Mouse (Mus musculus): ENCODE data around the gene Gramd2.
"Not testable (repeated sequence)": the region's sequence is repeated elsewhere in the genome, so short reads cannot be mapped to it uniquely, and the experiment has no call there.

The Gramd2 gene

DNA sequence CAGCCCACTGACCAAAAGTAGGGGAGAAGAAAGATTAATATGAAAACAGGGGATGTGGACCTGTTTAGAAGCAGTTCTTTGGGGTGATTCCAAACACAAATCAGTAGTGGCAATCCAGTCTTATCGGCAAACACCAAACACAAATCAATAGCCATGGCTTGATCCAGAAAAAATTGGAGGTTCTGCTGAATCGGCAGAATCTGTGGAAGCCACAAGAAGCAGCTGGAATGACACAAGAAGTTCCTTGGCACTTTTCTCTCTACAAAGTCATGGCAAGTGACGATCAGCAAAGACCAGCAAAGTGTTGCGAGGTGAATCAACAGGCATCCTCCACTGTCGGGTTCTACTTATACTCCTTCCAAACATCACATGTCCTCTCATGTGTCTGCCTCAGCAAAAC, 41.2 kb downstream of the Gramd2 start:
- DNase-seq (ENCODE audit: low spot score), result no peak

- DNase-seq (ENCODE audit: low spot score), result peak; percentile 69
Observed at GRCm38 (mm10) chr9:59723096-59723657, 43.2 kb downstream of the Gramd2 start.

DNA sequence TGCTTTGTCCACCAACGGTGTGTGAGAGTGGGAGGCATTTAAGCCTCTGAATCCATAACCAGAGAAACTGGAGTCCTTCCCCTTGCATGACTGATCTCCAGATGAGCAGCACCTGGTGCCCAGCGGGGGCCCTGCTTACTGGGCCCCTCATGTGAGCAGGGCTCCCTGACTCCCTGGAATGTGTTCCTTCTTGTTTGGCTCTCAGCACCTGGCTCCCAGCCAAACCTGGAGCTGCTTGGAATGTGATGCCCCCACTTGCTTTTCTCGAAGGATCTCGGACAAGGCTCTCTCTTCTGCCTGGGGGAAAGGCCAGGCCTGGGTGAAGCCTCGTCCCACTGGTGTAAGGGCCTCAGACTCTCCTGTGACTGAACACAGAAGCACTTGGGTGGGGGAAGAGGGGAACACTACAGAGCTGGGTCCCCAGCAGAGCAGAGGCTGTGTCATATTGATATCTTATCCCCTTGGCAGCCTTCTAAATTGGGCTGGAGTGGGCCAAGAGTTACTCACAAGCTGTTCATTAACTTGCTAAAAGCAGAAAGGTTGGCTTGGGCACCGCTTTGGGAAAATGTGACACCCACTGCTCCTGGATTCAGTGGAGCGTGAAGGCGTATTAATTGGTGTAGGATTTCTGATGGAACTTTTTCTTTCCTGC, 44.0 kb downstream of the Gramd2 start:
- no peak for DNase-seq (ENCODE audit: low spot score)

- DNase-seq (ENCODE audit: low spot score), result no peak
Observed at GRCm38 (mm10) chr9:59725515-59725914, 45.6 kb downstream of the Gramd2 start.

GRCm38 (mm10) chr9:59727569-59728286, 47.8 kb downstream of the Gramd2 start:
- DNase-seq (ENCODE audit: low spot score), result no peak

DNA sequence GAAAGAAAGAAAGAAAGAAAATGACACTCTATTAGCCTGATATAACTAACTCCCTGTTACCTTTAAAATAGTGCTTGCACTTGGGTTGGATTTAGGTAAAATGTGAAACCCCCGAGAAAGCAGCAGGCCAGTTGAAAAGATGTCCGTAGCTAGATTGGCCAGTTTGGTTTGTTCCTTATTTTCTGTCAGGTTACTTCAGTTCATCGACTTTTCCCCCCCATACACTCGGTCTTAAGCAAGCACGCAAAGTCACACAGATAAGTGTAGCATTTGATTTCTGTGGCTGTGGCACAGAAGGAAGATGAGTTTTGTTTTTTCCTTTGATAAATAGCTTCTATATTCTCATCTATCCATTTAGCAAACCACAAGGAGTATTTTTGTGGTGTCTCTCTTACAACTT, 51.2 kb downstream of the Gramd2 start:
- no peak for DNase-seq (ENCODE audit: low spot score)

- DNase-seq (ENCODE audit: low spot score), result no peak
Observed at GRCm38 (mm10) chr9:59733075-59733474, 53.1 kb downstream of the Gramd2 start.

- DNase-seq (ENCODE audit: low spot score), result peak; percentile 36
Observed at GRCm38 (mm10) chr9:59735394-59735793, 55.5 kb downstream of the Gramd2 start.

GRCm38 (mm10) chr9:59740593-59740992, 60.6 kb downstream of the Gramd2 start:
- DNase-seq (ENCODE audit: low spot score), result no peak

GRCm38 (mm10) chr9:59743903-59744302, 64.0 kb downstream of the Gramd2 start:
- DNase-seq (ENCODE audit: low spot score), result no peak

- no peak for DNase-seq (ENCODE audit: low spot score)
Observed at GRCm38 (mm10) chr9:59748387-59748786, 68.4 kb downstream of the Gramd2 start.

DNA sequence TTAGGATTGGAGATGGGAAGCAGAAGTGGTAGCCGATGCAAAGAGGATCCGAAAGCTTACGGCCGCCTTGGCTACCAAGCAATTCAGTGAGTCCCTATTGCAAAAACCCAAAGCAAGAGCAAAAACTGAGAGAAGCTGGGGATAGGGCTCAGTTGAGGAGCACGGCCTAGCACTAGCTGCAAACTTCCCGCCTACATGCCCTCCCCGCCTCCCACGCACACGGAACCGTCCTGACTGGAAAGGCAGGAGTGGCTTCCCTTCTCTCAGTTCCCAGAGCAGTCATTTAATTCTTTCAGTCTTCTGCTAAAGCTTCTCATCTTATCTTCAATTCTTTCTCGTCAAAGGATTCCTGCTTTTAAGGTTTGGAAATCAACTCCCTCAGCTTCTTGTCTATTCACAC, 69.0 kb downstream of the Gramd2 start:
- no peak for DNase-seq (ENCODE audit: low spot score)

DNA sequence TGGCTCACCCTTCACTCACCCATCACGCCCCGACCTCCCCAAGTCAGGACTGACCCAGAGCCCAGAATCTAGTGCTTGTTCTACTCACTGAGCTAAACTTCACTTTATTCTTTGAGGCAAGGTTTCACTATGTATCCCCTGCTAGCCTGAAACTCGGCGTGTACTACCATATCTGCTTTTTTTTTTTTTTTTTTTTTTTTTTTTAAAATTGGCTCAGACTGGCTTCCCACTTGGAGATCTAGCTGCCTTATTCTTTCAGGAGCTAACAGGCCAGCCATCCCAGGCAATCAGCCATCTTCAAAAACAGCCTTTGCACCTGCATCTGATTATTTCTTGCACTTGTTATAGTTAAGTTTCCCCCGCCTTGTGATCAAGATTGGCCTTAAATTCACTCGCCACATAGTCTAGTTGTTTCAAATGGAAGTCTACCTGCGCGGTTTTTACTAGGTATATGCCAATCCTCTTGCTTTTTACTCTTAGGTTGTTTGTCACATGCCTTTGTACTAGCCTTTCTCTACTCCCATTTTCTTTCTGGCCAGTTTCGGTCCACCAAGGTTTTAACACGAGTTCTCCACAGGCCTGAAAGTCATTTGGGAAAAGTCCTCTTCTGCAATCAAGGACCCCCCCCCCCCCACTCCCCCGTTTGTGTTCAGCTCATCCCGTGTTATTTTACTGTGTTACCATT, 69.8 kb downstream of the Gramd2 start:
- DNase-seq (ENCODE audit: low spot score), result no peak

DNA sequence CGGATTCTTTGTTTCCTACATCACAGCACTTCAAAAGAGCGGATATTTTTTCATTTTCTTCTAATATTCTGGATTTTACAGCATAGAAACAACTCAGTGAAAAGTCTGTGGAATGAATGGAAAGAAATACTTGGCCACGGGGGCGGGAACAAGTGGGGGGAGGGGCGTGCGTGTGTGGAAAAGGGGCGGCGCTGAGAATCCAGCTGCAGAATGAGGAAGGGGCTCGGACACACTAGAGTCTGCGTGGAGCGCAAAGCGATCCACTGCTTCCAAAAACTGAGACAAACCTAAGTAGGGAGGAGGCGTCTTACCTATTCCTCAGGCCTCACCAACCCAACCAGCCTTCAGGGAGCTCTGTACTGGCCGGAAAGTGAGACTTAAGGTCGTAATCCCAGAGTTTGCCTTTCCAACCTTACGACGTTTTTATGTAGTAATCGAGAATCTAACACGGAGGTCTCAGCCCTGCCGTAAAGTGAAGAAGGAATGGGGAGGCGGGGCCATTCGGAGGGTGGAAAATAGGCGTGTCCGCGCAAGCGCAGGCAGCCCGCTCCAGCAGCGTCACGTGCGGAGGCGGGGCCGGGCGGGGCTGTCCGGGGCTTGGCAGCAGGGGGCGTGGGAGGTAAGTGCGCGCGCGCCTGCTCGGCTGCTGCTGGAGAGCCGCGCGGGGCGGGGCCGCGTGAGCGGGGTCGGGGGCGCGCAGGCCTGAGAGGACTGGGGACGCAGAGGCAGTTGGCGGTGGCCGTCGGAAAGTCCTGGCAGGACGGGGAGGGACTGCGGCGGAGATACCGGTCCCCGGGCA, 70.5 kb downstream of the Gramd2 start, which contains the start of the genes Senp8 and Myo9a:
Gene Senp8 (minus strand): TSS at position 444 of the 799 bp plus-strand sequence.
Gene Myo9a (plus strand): TSS at position 630 of the 799 bp plus-strand sequence.
- peak; percentile 99 for DNase-seq (ENCODE audit: low spot score)

- DNase-seq (ENCODE audit: low spot score), result peak; percentile 95
Observed at GRCm38 (mm10) chr9:59751066-59751581, 71.2 kb downstream of the Gramd2 start.

- DNase-seq (ENCODE audit: low spot score), result no peak
Observed at GRCm38 (mm10) chr9:59751966-59752365, 72.0 kb downstream of the Gramd2 start.

DNA sequence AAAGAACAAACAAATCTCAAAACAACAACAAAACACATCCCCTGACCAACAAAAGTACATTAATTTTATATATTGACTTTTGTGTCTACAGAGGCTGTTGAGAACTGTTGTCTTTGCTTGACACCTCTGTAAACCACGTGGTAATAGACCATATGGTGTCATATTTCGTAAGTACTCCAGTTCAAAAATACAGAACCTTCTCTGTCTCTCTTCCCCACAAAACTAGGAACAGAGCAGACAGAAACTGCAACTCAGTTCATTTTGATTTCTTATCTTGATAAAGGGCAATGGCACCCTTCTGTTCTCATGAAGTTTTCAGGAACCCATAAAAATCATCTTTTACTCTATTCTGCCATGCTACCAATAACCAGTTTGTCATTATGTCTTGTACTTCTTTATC, 75.3 kb downstream of the Gramd2 start:
- no peak for DNase-seq (ENCODE audit: low spot score)

GRCm38 (mm10) chr9:59757016-59757415, 77.1 kb downstream of the Gramd2 start:
- not testable (repeated sequence) for DNase-seq (ENCODE audit: low spot score)

DNA sequence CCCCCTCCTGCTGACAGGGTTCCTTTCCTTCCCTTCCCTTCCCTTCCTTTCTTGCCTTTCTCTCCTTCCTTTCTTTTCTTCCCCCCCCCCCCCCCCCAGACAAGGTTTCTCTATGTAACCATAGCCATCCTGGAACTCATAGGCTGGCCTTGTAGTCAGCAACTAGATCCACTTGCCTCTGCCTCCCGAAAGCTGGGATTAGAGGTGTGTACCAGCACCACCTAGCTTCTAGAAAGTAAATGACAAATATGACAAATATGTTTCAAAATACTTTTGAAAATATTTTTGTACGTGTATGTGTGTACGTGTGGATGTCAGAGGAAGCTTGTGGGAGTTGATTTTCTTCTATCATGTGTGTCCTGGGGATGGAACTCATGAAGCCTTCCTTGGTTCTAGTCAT, 80.6 kb downstream of the Gramd2 start:
- no peak for DNase-seq (ENCODE audit: low spot score)

GRCm38 (mm10) chr9:59766966-59767461, 87.1 kb downstream of the Gramd2 start:
- not testable (repeated sequence) for DNase-seq (ENCODE audit: low spot score)

All from yolk sac, embryonic 10.5 days (tissue).